Mouse (Mus musculus) layer of hippocampus, adult 11-12 months (tissue): ENCODE measurements around the gene Vmn2r112.
"Not testable (repeated sequence)": the region's sequence is repeated elsewhere in the genome, so short reads cannot be mapped to it uniquely, and the experiment has no call there.

Experiments used
- DNase-seq: peaks from one replicate; pipeline ENCODE4 v3.0.0; 2022; ENCODE audit warnings: low spot score

Gene Vmn2r112

GRCm38 (mm10) chr17:22600651-22601050 is at the start of gene Vmn2r112:
TSS of gene Vmn2r112 (plus strand) at chr17:22600951.
- not testable (repeated sequence) for DNase-seq

DNA sequence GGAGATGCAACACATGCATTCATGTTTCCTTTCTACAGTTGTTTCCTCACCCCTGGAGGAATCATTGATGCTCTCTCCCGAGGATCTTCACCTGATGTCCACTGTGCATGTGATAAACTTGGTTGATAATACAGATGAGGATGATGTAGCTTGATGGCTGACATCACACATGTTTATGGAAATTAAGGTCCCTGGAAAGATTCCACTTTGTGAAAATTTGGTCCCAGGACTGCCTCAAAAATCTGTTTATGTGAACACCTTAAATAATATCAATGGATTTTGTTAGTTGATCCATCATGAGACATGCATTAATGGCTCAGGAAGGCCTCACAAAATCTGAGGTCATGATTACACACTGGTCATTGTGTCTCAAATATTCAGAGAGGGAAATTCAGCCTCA is 27.4 kb upstream of the Vmn2r112 start, which contains the start of gene Vmn2r111:
Gene Vmn2r111, minus strand, starts transcription at position 101 of the 400 bp plus-strand sequence.
- not testable (repeated sequence) for DNase-seq

DNA sequence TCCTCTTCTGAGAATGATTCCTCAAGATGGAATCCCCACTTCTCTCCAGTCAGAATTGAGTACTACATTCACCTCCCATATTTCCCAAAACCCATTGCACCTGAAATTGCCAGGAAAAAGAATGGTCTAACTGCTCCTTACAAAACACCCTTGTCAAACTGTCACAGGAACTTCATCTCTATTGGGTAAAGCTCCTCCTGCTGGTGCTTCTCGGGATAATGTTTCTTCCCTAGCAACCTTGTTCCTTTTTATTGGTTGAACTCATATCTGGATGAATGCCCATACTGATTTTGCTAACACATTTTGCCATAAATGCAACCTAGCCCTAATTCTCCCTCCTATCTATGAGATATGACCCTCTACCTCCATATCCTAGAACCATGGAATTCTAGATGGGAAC is 29.9 kb downstream of the Vmn2r112 start:
- no peak for DNase-seq
